Mouse (Mus musculus): ENCODE measurements at regions not wholly inside any gene's neighbourhood (a gene's known extent, or its start where the extent isn't known, plus 50 kb on each side); places are given as distances from the start of the nearest gene placed in this dataset.

DNA sequence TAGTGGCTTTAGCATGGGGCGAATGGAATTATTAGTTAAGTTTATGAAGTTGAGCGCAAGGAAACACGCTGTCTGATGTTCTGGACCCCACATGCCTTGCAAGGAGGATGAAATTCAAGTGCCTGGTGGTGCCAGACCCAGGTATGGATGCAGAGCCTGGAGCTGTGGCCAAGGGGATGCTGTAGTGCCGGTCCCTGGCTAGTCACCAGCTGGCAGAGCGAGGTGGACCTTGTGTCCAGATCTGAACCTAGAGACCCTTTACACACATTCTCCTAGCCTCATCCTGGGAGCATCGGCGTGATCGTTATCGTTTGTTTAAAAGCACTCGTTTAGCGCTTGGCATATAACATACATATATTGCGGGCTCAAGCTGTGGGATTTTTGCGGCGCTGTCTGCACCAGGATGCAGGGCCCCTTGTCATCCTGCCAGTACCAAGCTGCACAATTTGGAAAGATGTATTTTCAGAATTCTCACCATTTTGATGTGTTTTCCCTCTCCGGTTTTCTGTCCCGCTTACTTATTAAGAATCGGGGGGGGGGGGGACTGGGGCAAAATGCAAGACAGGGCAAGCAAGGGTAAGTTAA, 678.2 kb downstream of the Vrk1 start:
- in situ Hi-C loops (cut with MboI; ENCODE audit: low sequenced_read_pairs in 2 of 2, unreplicated experiment in 2 of 2), result no loop called here
- H3K9ac ChIP-seq (ENCODE audit: insufficient read depth, low read depth, low read length, poor library complexity, severe bottlenecking), result no peak overlapping the region
- H3K9me3 ChIP-seq (ENCODE audit: control insufficient read depth, insufficient read depth, low read depth, low read length), result no peaks in the 10 kb centered on the region
- H3K27ac ChIP-seq (ENCODE audit: insufficient read depth, low read depth, low read length, poor library complexity, severe bottlenecking), result no peak overlapping the region
- no peaks in the 10 kb centered on the region for H3K36me3 ChIP-seq (ENCODE audit: control insufficient read depth, insufficient read depth, low read length, poor library complexity, severe bottlenecking)
- H3K4me3 ChIP-seq (ENCODE audit: insufficient read depth in 1 of 2, low read depth in 1 of 2, low read length in 2 of 2, poor library complexity in 1 of 2, severe bottlenecking in 1 of 2), result no peak overlapping the region
- H3K4me1 ChIP-seq (ENCODE audit: control insufficient read depth in 2 of 2, insufficient read depth in 2 of 2, low read length in 2 of 2, poor library complexity in 1 of 2), result no peaks in the 10 kb centered on the region
- TF ChIP-seq HCFC1 (IDR thresholded peaks at IDR 0.05; ENCODE audit: borderline replicate concordance, insufficient read depth, low read length) (no peak), CHD2 (IDR thresholded peaks at IDR 0.05; ENCODE audit: low read depth, low read length) (no peak), MAFK (IDR thresholded peaks at IDR 0.05; ENCODE audit: insufficient read depth, low read depth, low read length) (no peak), ZNF384 (IDR thresholded peaks at IDR 0.05; ENCODE audit: low read depth, low read length) (no peak), ZC3H11A (IDR thresholded peaks at IDR 0.05; ENCODE audit: borderline replicate concordance, low read depth, low read length) (no peak)
- no peak for DNase-seq (ENCODE audit: low read depth, low spot score)

DNA sequence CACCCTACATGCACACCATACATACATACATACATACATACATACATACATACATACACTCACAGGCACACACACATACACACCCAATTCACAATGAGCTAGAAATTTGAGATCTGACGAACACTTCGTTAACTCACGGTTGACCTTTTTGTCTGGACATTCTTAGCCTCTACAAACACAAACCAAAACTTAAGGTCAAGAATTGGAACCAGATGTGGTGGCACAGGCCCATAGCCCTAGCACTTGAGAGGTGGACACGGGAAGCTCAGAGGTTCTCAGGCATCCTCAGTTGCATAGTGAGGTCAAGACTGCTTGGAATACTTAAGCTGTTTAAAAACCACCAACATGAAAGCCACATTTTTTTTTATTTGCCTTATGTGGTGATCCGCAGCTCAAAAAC, 692.9 kb downstream of the Vrk1 start:
- Histone ChIP-seq H3K27ac (ENCODE audit: insufficient read depth, low read depth, low read length, poor library complexity, severe bottlenecking) (no peak overlapping the region), H3K36me3 (ENCODE audit: control insufficient read depth, insufficient read depth, low read length, poor library complexity, severe bottlenecking) (no peaks in the 10 kb centered on the region), H3K9ac (ENCODE audit: insufficient read depth, low read depth, low read length, poor library complexity, severe bottlenecking) (no peak overlapping the region), H3K9me3 (ENCODE audit: control insufficient read depth, insufficient read depth, low read depth, low read length) (no peaks in the 10 kb centered on the region), H3K4me1 (ENCODE audit: control insufficient read depth in 2 of 2, insufficient read depth in 2 of 2, low read length in 2 of 2, poor library complexity in 1 of 2) (no peaks in the 10 kb centered on the region), H3K4me3 (ENCODE audit: insufficient read depth in 1 of 2, low read depth in 1 of 2, low read length in 2 of 2, poor library complexity in 1 of 2, severe bottlenecking in 1 of 2) (no peak overlapping the region)
- in situ Hi-C loops (cut with MboI; ENCODE audit: low sequenced_read_pairs in 2 of 2, unreplicated experiment in 2 of 2), result no loop called here
- TF ChIP-seq HCFC1 (IDR thresholded peaks at IDR 0.05; ENCODE audit: borderline replicate concordance, insufficient read depth, low read length), result no peak
- TF ChIP-seq CHD2 (IDR thresholded peaks at IDR 0.05; ENCODE audit: low read depth, low read length), result no peak
- no peak for TF ChIP-seq ZNF384 (IDR thresholded peaks at IDR 0.05; ENCODE audit: low read depth, low read length)
- TF ChIP-seq MAFK (IDR thresholded peaks at IDR 0.05; ENCODE audit: insufficient read depth, low read depth, low read length), result no peak
- TF ChIP-seq ZC3H11A (IDR thresholded peaks at IDR 0.05; ENCODE audit: borderline replicate concordance, low read depth, low read length), result no peak
- no peak for DNase-seq (ENCODE audit: low read depth, low spot score)

DNA sequence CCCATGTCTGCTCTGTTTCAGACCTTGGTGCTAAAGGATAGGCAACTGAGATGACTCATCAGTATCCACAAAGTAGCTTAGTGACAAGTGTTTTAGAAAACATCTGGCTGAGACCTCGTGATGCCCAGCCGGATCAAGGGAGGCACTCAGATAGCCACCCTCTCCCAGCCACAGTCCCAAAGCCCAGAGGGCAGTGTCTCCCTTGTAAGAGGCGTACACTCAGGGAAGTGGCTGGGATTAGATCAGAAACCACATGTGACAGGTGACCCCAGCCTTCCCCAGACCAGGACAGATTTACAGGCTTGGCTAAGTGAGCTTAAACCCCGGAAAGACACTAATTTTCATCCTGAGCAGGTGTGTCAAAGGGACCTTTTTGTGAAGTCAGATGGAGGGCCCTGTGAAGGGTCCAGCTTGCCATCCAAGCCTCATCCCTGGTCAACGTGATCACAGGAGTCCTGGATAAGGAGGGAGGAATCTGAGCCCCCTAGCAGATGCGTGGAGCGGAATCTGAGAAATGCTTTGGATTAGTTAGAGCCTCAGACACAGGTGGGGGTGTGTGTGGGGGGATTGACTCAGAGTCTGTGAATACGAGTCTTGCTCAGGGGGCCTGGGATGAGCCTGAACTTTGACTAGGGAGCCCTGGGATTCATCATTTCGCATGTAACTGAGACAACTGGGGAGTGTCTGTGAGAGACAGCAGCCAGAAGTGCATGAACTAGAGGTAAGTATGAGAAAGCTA, 711.4 kb downstream of the Vrk1 start:
- TF ChIP-seq ZC3H11A (IDR thresholded peaks at IDR 0.05; ENCODE audit: borderline replicate concordance, low read depth, low read length) (no peak), CHD2 (IDR thresholded peaks at IDR 0.05; ENCODE audit: low read depth, low read length) (no peak), HCFC1 (IDR thresholded peaks at IDR 0.05; ENCODE audit: borderline replicate concordance, insufficient read depth, low read length) (no peak), MAFK (IDR thresholded peaks at IDR 0.05; ENCODE audit: insufficient read depth, low read depth, low read length) (no peak), ZNF384 (IDR thresholded peaks at IDR 0.05; ENCODE audit: low read depth, low read length) (no peak)
- no peaks in the 10 kb centered on the region for H3K9me3 ChIP-seq (ENCODE audit: control insufficient read depth, insufficient read depth, low read depth, low read length)
- in situ Hi-C loops (cut with MboI; ENCODE audit: low sequenced_read_pairs in 2 of 2, unreplicated experiment in 2 of 2), result no loop called here
- no peak overlapping the region for H3K27ac ChIP-seq (ENCODE audit: insufficient read depth, low read depth, low read length, poor library complexity, severe bottlenecking)
- no peaks in the 10 kb centered on the region for H3K4me1 ChIP-seq (ENCODE audit: control insufficient read depth in 2 of 2, insufficient read depth in 2 of 2, low read length in 2 of 2, poor library complexity in 1 of 2)
- no peak overlapping the region for H3K9ac ChIP-seq (ENCODE audit: insufficient read depth, low read depth, low read length, poor library complexity, severe bottlenecking)
- H3K4me3 ChIP-seq (ENCODE audit: insufficient read depth in 1 of 2, low read depth in 1 of 2, low read length in 2 of 2, poor library complexity in 1 of 2, severe bottlenecking in 1 of 2), result no peak overlapping the region
- no peak for DNase-seq (ENCODE audit: low read depth, low spot score)
- no peaks in the 10 kb centered on the region for H3K36me3 ChIP-seq (ENCODE audit: control insufficient read depth, insufficient read depth, low read length, poor library complexity, severe bottlenecking)

DNA sequence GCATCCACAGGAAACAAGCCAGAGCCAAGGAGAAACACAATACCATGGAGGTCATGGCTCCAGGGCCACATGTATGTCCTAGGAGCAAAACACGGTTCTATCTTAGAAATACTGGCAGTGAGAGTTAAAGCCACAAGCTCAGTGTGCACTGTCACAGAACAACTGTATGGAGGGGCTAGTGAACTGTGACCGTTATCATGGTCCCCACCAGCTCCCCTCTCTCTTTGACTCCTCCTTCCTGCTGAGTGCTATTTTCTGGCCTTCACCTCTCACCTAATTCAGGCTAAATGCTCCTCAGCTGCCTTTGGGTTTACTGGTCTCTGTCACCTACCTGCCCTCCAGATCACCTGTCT, 712.0 kb downstream of the Vrk1 start:
- H3K36me3 ChIP-seq (ENCODE audit: control insufficient read depth, insufficient read depth, low read length, poor library complexity, severe bottlenecking), result no peaks in the 10 kb centered on the region
- no peak overlapping the region for H3K9ac ChIP-seq (ENCODE audit: insufficient read depth, low read depth, low read length, poor library complexity, severe bottlenecking)
- H3K4me3 ChIP-seq (ENCODE audit: insufficient read depth in 1 of 2, low read depth in 1 of 2, low read length in 2 of 2, poor library complexity in 1 of 2, severe bottlenecking in 1 of 2), result no peak overlapping the region
- in situ Hi-C loops (cut with MboI; ENCODE audit: low sequenced_read_pairs in 2 of 2, unreplicated experiment in 2 of 2), result no loop called here
- no peak for DNase-seq (ENCODE audit: low read depth, low spot score)
- H3K4me1 ChIP-seq (ENCODE audit: control insufficient read depth in 2 of 2, insufficient read depth in 2 of 2, low read length in 2 of 2, poor library complexity in 1 of 2), result no peaks in the 10 kb centered on the region
- H3K27ac ChIP-seq (ENCODE audit: insufficient read depth, low read depth, low read length, poor library complexity, severe bottlenecking), result no peak overlapping the region
- H3K9me3 ChIP-seq (ENCODE audit: control insufficient read depth, insufficient read depth, low read depth, low read length), result no peaks in the 10 kb centered on the region
- no peak for TF ChIP-seq HCFC1 (IDR thresholded peaks at IDR 0.05; ENCODE audit: borderline replicate concordance, insufficient read depth, low read length)
- TF ChIP-seq ZNF384 (IDR thresholded peaks at IDR 0.05; ENCODE audit: low read depth, low read length), result no peak
- TF ChIP-seq CHD2 (IDR thresholded peaks at IDR 0.05; ENCODE audit: low read depth, low read length), result no peak
- TF ChIP-seq ZC3H11A (IDR thresholded peaks at IDR 0.05; ENCODE audit: borderline replicate concordance, low read depth, low read length), result no peak
- TF ChIP-seq MAFK (IDR thresholded peaks at IDR 0.05; ENCODE audit: insufficient read depth, low read depth, low read length), result no peak

Data from ES-E14 (cell line).